Mouse (Mus musculus) E14TG2a.4 (cell line): ENCODE results near the gene Them7.

Source experiments
- H3K27me3 ChIP-seq: 2 replicates; pipeline ENCODE4 v1.6.1; 2014; ENCODE audit warnings: low read length, control low read depth; ENCODE audit not compliant: insufficient read depth
- H3K36me3 ChIP-seq: 2 replicates; pipeline ENCODE4 v1.6.1; 2014; ENCODE audit warnings: low read length, control low read depth; ENCODE audit not compliant: insufficient read depth
- H3K4me1 ChIP-seq: replicated peaks from 2 replicates; pipeline ENCODE4 v1.6.1; 2014; ENCODE audit warnings: low read depth, low read length, control low read depth
- H3K4me3 ChIP-seq: replicated peaks from 2 replicates; pipeline ENCODE4 v1.5.1; 2014; ENCODE audit warnings: mild to moderate bottlenecking, low read length
- H3K9me3 ChIP-seq: 2 replicates; pipeline ENCODE4 v1.6.1; 2014; ENCODE audit warnings: low read length, control low read depth
- CTCF ChIP-seq: conservative IDR thresholded peaks from 2 replicates; pipeline ENCODE4 v1.5.1; 2014; ENCODE audit warnings: low read length
- NANOG ChIP-seq: IDR thresholded peaks from 2 replicates; pipeline ENCODE4 v1.6.1; 2014; ENCODE audit warnings: borderline replicate concordance, low read length, mixed read lengths
- POU5F1 ChIP-seq: IDR thresholded peaks from 2 replicates; pipeline ENCODE4 v1.6.1; 2014; ENCODE audit warnings: low read length, borderline replicate concordance

The Them7 gene

DNA sequence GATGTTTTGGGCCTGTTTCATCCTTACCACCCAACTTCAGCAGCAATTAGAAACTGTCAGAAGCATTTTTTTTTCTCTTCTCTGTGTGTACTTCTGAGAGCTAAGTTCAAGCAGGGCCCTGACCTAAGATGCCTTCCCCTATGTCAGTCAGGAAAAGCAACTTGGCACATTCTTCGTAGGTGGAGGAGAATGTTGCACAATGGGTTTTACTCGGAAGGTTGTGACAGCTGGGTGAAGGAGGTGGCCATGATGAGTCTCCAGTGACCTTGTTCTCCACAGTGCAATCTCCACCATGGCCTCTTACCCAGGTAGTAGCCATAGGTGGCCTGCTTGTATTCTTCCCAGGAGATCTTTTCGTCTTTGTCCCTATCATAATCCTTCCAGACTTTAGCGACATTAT, 170.3 kb downstream of the Them7 start:
- Histone ChIP-seq H3K36me3 (peaks cover 60% of the 10 kb centered on the region), H3K9me3 (no peaks in the 10 kb centered on the region), H3K27me3 (0 out of 2 replicates have a peak, but pooled peaks cover 4% of the 10 kb centered on the region), H3K4me3 (no peak overlapping the region), H3K4me1 (peaks cover 85% of the 10 kb centered on the region)
- TF ChIP-seq CTCF, result no peak
- no peak for TF ChIP-seq POU5F1
- TF ChIP-seq NANOG, result no peak

GRCm38 (mm10) chr2:105396066-105396465, 171.9 kb downstream of the Them7 start:
- Histone ChIP-seq H3K36me3 (peaks cover 43% of the 10 kb centered on the region), H3K4me3 (0 out of 2 replicates have a peak overlapping the region, but pooled peaks have one; percentile 87)
- TF ChIP-seq NANOG (no peak), CTCF (no peak), POU5F1 (no peak)

DNA sequence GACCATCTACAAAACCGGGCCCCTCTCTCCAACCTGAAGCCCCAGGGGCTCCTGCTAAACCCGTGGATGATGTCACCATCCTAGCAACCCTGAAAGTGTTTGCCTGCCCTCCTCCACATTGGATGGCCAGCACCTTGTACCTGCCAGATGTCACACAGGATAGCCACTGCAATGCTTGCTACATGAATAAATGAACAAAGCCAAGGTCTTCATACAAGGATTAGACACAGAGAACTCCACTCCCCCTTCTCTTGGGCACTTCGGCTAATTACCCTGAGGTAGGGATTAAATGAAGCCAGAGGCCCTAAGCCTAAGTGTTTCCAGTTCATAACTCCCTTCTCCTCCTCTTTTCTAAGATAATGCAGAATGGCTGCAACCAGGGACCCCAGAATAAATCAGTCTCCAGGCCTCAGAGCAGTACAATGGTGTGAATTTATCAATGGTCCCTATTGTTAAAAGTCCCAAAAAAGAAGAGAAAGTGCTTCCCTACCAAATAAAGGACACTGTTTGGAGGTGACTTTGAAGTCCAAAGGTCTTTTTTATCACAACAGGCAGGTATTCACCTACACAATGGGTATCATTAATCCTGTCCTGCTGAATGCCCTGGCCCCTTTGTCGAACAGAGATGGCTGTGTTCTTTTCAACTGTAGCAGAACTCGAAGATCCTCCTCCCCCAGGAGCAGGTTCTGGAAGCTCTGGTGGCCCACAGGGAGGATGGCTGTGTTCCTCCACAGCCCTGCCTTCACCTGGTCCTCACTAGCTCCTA, 173.5 kb downstream of the Them7 start:
- Histone ChIP-seq H3K4me3 (peak overlapping the region; percentile 87), H3K9me3 (no peaks in the 10 kb centered on the region), H3K27me3 (peaks cover 4% of the 10 kb centered on the region; the same call in 1 of the 2 replicates), H3K4me1 (peaks cover 85% of the 10 kb centered on the region), H3K36me3 (peaks cover 28% of the 10 kb centered on the region)
- TF ChIP-seq POU5F1 (no peak), CTCF (no peak), NANOG (peak; percentile 92)

More at GRCm38 (mm10) chr2:105396066-105396465, 171.9 kb downstream of the Them7 start:
- Histone ChIP-seq H3K27me3 (0 out of 2 replicates have a peak, but pooled peaks cover 4% of the 10 kb centered on the region), H3K9me3 (no peaks in the 10 kb centered on the region), H3K4me1 (peaks cover 93% of the 10 kb centered on the region)

DNA sequence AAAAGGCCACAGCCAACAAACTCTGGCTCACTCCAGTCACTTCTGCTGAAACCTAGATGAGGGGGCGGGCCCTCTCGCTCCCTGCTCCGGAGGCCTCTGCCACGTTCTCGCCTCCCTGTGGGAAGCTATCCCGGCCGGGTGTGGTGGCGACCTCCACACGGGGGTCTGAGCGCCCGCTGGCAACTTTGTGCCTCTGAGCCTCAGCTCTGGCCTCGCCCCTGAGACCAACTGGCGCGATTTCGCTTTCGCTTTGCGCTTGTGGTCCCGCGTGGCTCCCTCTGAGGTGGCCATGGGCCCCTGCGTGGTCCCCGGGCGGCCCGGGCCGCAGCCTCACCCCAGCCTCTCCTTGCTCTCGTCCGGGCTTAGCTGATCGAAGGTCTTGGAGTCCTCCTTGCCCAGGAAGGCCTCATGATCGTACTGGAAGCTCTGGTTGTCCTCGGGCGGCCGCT, 174.5 kb downstream of the Them7 start:
- H3K36me3 ChIP-seq, result peaks cover 18% of the 10 kb centered on the region
- peaks cover 75% of the 10 kb centered on the region for H3K4me1 ChIP-seq
- no peak for TF ChIP-seq POU5F1
- no peak for TF ChIP-seq NANOG
- TF ChIP-seq CTCF, result no peak

DNA sequence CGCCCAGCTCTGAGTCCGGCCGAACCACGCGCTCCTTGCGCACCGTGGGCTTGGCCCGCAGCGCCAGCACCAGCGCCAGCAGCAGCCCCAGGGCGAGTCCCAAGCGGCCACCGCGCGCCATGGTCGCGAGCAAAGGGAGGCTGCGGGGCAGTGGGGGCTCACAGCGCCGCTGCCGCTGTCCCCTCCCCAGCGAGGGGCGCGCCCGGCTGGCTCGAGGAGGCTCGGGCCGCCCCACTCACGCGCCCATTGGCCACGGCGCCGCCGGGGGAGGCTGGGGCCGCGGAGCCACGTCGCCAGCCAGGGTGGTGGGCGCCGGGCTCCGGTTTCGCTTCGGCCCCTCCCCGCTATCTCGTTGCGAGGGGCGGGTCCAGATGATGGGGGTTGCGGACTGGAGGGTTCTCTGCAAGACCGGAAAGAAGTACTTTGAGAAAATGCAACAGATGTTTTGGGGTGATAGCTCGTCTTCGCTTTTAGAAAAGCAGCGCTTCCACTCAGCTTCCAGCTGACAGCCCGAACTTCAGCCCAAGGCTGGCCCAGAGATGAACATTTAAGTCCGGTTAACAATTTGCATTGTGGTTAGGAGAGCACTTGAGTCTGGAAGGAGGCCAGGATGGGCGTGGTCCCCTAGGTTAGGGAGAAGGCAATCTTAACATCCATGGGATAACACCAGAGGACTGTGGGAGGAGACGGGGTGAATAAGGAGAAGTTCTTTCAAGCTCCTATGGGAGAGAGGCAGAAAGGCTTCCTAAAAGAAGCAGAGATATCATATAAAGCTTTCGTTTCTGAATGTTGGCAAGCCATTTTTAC, 175.2 kb downstream of the Them7 start, which contains the start of gene Rcn1:
TSS of gene Rcn1 (minus strand) at position 235 of the 807 bp plus-strand sequence.
- Histone ChIP-seq H3K27me3 (peaks cover 4% of the 10 kb centered on the region; the same call in 1 of the 2 replicates), H3K4me1 (peaks cover 68% of the 10 kb centered on the region), H3K36me3 (peaks cover 12% of the 10 kb centered on the region), H3K9me3 (no peaks in the 10 kb centered on the region), H3K4me3 (peak within 1 kb of the TSS; percentile 87)
- TF ChIP-seq POU5F1, result no peak
- TF ChIP-seq CTCF, result no peak
- TF ChIP-seq NANOG, result no peak

More for the DNA sequence above, 174.5 kb downstream of the Them7 start:
- peaks cover 4% of the 10 kb centered on the region; the same call in 1 of the 2 replicates for H3K27me3 ChIP-seq
- H3K9me3 ChIP-seq, result no peaks in the 10 kb centered on the region
- H3K4me3 ChIP-seq, result peak overlapping the region; percentile 87

DNA sequence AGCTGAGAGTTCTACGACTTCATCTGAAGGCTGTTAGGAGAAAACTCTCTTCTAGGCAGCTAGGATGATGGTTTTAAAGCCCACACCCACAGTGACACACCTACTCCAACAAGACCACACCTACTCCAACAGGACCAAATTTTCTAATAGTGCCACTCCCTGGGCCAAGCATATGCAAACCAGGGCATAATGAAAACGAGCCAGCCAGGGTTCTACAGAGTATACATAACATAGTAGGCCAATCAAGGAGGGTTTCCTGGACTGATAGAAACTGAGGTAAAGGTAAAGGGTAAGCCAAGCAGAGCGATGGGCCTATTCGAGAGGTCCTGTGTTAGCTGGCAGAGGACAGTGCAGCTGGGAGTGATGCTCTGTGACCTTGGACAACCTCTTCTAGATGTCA, 176.4 kb downstream of the Them7 start:
- TF ChIP-seq CTCF (no peak), NANOG (no peak), POU5F1 (no peak)
- Histone ChIP-seq H3K9me3 (no peaks in the 10 kb centered on the region), H3K27me3 (peaks cover 4% of the 10 kb centered on the region; the same call in 1 of the 2 replicates), H3K36me3 (no peaks in the 10 kb centered on the region; the same call in 1 of the 2 replicates), H3K4me1 (peaks cover 56% of the 10 kb centered on the region), H3K4me3 (no peak overlapping the region)

DNA sequence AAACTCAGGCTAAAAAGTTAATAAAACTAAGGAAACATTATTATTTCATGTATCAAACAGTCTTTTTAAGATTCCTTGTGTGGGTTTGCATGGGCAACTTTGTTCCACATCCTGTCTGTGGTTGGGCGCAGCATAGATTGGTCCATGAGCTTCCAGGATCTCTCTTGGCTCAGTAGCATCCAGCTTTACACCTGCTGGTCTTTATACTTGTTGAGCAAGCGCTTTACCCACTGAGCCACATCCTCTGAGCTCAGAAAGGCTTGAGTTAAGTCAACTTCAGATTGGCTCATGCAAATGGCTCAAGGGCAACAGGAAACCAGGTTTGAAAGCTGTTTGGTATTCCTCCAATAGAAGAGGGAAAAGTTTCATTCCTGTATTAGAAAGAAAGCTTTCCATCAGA, 178.1 kb downstream of the Them7 start:
- H3K4me3 ChIP-seq, result no peak overlapping the region
- peaks cover 40% of the 10 kb centered on the region for H3K4me1 ChIP-seq
- H3K27me3 ChIP-seq, result peaks cover 4% of the 10 kb centered on the region; the same call in 1 of the 2 replicates
- no peaks in the 10 kb centered on the region for H3K9me3 ChIP-seq
- TF ChIP-seq CTCF (no peak), POU5F1 (no peak), NANOG (no peak)
- H3K36me3 ChIP-seq, result no peaks in the 10 kb centered on the region

GRCm38 (mm10) chr2:105408511-105408910, 184.4 kb downstream of the Them7 start:
- Histone ChIP-seq H3K27me3 (0 out of 2 replicates have a peak, but pooled peaks cover 9% of the 10 kb centered on the region), H3K4me3 (no peak overlapping the region), H3K4me1 (peaks cover 10% of the 10 kb centered on the region), H3K9me3 (no peaks in the 10 kb centered on the region), H3K36me3 (no peaks in the 10 kb centered on the region)
- no peak for TF ChIP-seq CTCF
- peak; percentile 23; the same call in 1 of the 2 replicates for TF ChIP-seq NANOG
